Mouse (Mus musculus): ENCODE measurements at regions not wholly inside any gene's neighbourhood (a gene's known extent, or its start where the extent isn't known, plus 50 kb on each side); places are given as distances from the start of the nearest gene placed in this dataset.

DNA sequence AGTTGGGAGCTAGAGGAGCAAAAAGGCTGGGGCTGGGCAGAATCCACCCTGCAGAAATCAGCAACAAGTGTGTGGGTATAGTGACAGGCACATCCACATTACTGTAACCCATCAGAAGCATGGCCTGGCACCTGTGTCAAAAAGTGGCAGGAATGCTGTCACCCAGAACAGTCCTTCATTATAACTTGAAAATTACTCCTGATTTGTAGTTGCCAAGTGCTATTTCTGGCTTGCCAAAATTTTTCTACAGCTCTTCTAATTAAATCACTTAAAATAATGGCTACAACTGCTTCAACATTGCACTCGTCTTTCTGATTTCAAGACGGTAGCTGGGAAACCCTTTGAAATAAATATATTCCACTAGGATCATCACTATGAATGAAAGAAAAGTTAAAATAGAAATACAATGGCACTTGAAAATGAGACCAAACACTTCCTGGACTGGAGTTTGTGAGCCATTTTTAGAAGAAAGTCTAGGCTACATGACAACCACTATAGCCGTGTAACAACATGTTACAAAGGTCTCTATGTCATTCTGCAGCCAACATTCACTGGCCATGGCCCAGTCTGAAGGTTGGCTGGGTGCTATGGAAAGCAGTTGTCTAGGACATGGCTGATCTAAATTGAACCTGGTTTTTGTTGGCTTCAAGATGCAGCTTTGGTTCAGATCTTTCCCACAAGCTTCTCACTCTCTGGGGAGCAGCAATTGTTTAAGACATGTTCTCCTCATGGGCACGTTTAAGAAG is 190.6 kb upstream of the Tapt1 start:
- Histone ChIP-seq H3K4me3 (ENCODE audit: insufficient read depth in 1 of 2, low read depth in 2 of 2, low read length in 2 of 2) (no peak overlapping the region), H3K4me1 (replicated peaks; ENCODE audit: control insufficient read depth in 2 of 2, insufficient read depth in 2 of 2, low read length in 1 of 2) (no peaks in the 10 kb centered on the region), H3K27ac (no peak overlapping the region), H3K4me2 (ENCODE audit: low read depth) (no peak overlapping the region), H3K27me3 (ENCODE audit: control insufficient read depth, insufficient read depth, low read length) (no peaks in the 10 kb centered on the region), H3K9ac (replicated peaks) (no peak overlapping the region), H3K36me3 (replicated peaks; ENCODE audit: control insufficient read depth, insufficient read depth, low read depth) (no peaks in the 10 kb centered on the region), H3K9me3 (ENCODE audit: control insufficient read depth, low read length) (no peaks in the 10 kb centered on the region)
- no peak for TF ChIP-seq CTCF (IDR thresholded peaks at IDR 0.05; ENCODE audit: low read depth)
- ATAC-seq (ENCODE audit: insufficient read depth) (no peak), DNase-seq (ENCODE audit: low read depth in 3 of 3, low spot score in 3 of 3) (no peak)
- WGBS (ENCODE audit: insufficient replicate concordance), result 58% methylated on average over 4 of the region's 4 CpGs

DNA sequence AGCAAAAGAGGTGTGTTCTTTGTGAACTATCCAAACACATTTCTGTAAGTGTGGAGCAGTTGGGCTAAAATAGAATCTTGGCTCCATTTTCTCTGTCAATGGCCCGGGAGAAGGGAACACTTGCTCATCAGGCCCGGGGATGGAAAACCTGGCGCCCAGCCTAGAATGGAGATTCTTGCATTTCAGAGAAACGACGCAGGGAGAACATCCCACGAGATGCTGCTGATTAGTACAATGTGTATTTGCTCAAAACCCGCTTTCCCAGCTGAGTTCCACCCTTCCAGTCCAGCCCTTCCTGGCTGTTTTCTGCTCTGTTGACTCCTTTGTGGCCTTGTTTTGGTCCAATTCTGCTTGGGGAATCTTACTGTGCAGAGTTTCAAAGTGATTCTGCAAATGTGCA is 188.0 kb upstream of the Tapt1 start:
- ATAC-seq (ENCODE audit: insufficient read depth) (no peak), DNase-seq (ENCODE audit: low read depth in 3 of 3, low spot score in 3 of 3) (no peak)
- Histone ChIP-seq H3K27ac (no peak overlapping the region), H3K4me2 (ENCODE audit: low read depth) (no peak overlapping the region), H3K4me1 (replicated peaks; ENCODE audit: control insufficient read depth in 2 of 2, insufficient read depth in 2 of 2, low read length in 1 of 2) (no peaks in the 10 kb centered on the region), H3K9ac (replicated peaks) (no peak overlapping the region), H3K9me3 (ENCODE audit: control insufficient read depth, low read length) (no peaks in the 10 kb centered on the region), H3K36me3 (replicated peaks; ENCODE audit: control insufficient read depth, insufficient read depth, low read depth) (no peaks in the 10 kb centered on the region), H3K4me3 (ENCODE audit: insufficient read depth in 1 of 2, low read depth in 2 of 2, low read length in 2 of 2) (no peak overlapping the region), H3K27me3 (ENCODE audit: control insufficient read depth, insufficient read depth, low read length) (no peaks in the 10 kb centered on the region)
- TF ChIP-seq CTCF (IDR thresholded peaks at IDR 0.05; ENCODE audit: low read depth), result no peak
- no peak for TF ChIP-seq EP300 (IDR thresholded peaks at IDR 0.05; ENCODE audit: low read depth)
- whole genome bisulfite sequencing (ENCODE audit: insufficient replicate concordance), result 44% methylated on average over 7 of the region's 7 CpGs

DNA sequence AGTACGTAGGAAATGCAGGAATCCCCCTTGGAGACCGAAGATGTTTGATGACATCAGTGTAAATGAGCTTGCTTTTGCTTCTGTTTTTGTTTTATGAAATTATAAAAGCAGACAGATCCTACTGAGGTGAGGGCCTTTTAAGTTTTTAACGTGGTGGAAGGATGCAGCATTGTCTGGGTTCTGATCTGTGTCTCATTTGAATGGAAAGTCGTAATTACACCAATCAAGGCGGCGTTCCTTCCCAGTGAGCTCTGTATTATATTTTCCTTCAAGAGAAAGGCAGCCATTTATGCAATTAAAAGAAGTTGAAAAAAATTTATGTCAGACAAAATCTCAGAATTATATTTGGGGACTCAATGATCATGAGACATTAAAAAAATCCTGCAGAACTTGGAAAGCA is 176.9 kb upstream of the Tapt1 start:
- Histone ChIP-seq H3K27me3 (ENCODE audit: control insufficient read depth, insufficient read depth, low read length) (no peaks in the 10 kb centered on the region), H3K9ac (replicated peaks) (no peak overlapping the region), H3K4me1 (replicated peaks; ENCODE audit: control insufficient read depth in 2 of 2, insufficient read depth in 2 of 2, low read length in 1 of 2) (no peaks in the 10 kb centered on the region), H3K36me3 (replicated peaks; ENCODE audit: control insufficient read depth, insufficient read depth, low read depth) (no peaks in the 10 kb centered on the region), H3K9me3 (ENCODE audit: control insufficient read depth, low read length) (no peaks in the 10 kb centered on the region), H3K4me3 (ENCODE audit: insufficient read depth in 1 of 2, low read depth in 2 of 2, low read length in 2 of 2) (no peak overlapping the region), H3K4me2 (ENCODE audit: low read depth) (no peak overlapping the region), H3K27ac (no peak overlapping the region)
- ATAC-seq (ENCODE audit: insufficient read depth) (no peak), DNase-seq (ENCODE audit: low read depth in 3 of 3, low spot score in 3 of 3) (no peak)
- 60% methylated on average over 6 of the region's 6 CpGs for WGBS (ENCODE audit: insufficient replicate concordance)
- TF ChIP-seq EP300 (IDR thresholded peaks at IDR 0.05; ENCODE audit: low read depth) (no peak), CTCF (IDR thresholded peaks at IDR 0.05; ENCODE audit: low read depth) (no peak)

DNA sequence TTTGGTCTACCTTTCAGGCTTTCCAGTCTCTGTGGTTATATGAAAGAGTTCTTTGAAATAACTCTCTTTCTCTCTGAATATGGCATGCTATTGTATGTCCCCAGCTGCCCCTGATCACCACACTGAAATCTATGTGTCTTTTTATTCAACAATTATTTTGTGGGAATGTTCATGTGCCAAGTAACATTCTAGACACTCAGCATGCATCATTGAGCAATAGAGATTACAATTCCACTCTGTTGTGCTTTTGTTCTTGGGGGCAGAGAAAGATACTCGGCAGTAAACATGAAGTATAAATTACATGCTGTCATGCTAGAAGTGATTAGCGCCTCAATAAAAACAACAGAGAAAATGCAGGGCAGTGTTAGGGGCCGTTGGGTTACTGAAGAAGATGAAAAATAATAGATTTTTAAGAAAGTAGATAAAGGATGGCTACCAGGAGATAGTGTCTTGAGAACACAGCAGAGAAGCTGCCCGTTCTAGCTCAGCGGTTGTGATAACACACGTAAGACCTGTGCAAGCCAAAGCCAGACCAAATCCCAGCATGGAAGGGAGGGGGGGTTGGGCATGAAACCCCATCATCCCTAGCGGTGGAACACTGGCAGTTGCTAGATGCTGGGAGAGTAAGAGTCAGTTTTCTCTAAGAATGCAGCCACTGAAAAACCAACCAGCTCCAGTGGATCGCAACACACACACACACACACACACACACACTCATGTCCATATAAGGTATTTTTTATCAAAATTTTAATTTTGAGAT is 174.3 kb upstream of the Tapt1 start:
- ATAC-seq (ENCODE audit: insufficient read depth) (no peak), DNase-seq (ENCODE audit: low read depth in 3 of 3, low spot score in 3 of 3) (no peak)
- Histone ChIP-seq H3K9me3 (ENCODE audit: control insufficient read depth, low read length) (no peaks in the 10 kb centered on the region), H3K4me1 (replicated peaks; ENCODE audit: control insufficient read depth in 2 of 2, insufficient read depth in 2 of 2, low read length in 1 of 2) (no peaks in the 10 kb centered on the region), H3K27me3 (ENCODE audit: control insufficient read depth, insufficient read depth, low read length) (no peaks in the 10 kb centered on the region), H3K4me3 (ENCODE audit: insufficient read depth in 1 of 2, low read depth in 2 of 2, low read length in 2 of 2) (no peak overlapping the region), H3K9ac (replicated peaks) (no peak overlapping the region), H3K27ac (no peak overlapping the region), H3K4me2 (ENCODE audit: low read depth) (no peak overlapping the region), H3K36me3 (replicated peaks; ENCODE audit: control insufficient read depth, insufficient read depth, low read depth) (no peaks in the 10 kb centered on the region)
- WGBS (ENCODE audit: insufficient replicate concordance), result 62% methylated on average over 8 of the region's 8 CpGs
- TF ChIP-seq CTCF (IDR thresholded peaks at IDR 0.05; ENCODE audit: low read depth) (no peak), EP300 (IDR thresholded peaks at IDR 0.05; ENCODE audit: low read depth) (no peak)

DNA sequence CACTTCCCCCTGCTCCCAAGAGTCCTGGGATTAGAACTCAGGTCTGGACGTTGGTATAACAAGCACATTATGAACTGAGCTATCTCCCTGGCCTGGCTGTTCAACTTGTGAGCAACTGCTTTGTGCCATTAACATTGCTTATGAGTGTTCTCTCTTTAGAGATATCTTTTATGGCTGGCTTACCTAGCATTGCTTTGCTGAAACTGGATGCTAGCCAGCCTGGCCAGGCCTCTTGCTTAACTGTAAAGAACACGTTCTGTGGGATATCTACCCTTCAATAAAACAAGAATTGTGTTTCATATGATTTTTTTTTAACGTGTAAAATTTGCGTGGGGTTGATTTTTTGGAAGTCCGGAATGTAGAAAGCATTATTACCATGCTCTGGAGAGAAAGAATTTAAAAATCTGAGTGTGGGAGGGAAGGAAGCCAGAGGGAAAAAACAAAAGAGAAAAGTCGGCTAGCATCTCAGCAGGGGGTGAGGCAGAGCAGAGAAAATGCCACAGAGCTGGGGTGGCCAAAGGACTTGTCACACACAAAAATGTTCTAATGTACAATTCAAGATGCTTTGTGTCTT is 160.9 kb upstream of the Tapt1 start:
- WGBS (ENCODE audit: insufficient replicate concordance), result 43% methylated on average over 6 of the region's 6 CpGs
- no peaks in the 10 kb centered on the region for H3K27me3 ChIP-seq (ENCODE audit: control insufficient read depth, insufficient read depth, low read length)
- DNase-seq (ENCODE audit: low read depth in 3 of 3, low spot score in 3 of 3), result no peak
- ATAC-seq (ENCODE audit: insufficient read depth), result no peak
- H3K36me3 ChIP-seq (replicated peaks; ENCODE audit: control insufficient read depth, insufficient read depth, low read depth), result no peaks in the 10 kb centered on the region
- H3K4me2 ChIP-seq (ENCODE audit: low read depth), result no peak overlapping the region
- no peak overlapping the region for H3K27ac ChIP-seq
- no peak overlapping the region for H3K9ac ChIP-seq (replicated peaks)
- H3K9me3 ChIP-seq (ENCODE audit: control insufficient read depth, low read length), result no peaks in the 10 kb centered on the region
- no peak overlapping the region for H3K4me3 ChIP-seq (ENCODE audit: insufficient read depth in 1 of 2, low read depth in 2 of 2, low read length in 2 of 2)
- no peaks in the 10 kb centered on the region for H3K4me1 ChIP-seq (replicated peaks; ENCODE audit: control insufficient read depth in 2 of 2, insufficient read depth in 2 of 2, low read length in 1 of 2)
- TF ChIP-seq CTCF (IDR thresholded peaks at IDR 0.05; ENCODE audit: low read depth), result no peak
- no peak for TF ChIP-seq EP300 (IDR thresholded peaks at IDR 0.05; ENCODE audit: low read depth)

Data from liver, embryonic 14.5 days (tissue).